Mouse (Mus musculus) bone marrow macrophage, adult 2 months (primary cell): ENCODE measurements around the gene Hip1r.

Source experiments
- CTCF ChIP-seq: IDR thresholded peaks from 2 replicates; pipeline ENCODE4 v1.5.1; 2012; ENCODE audit warnings: low read depth, mild to moderate bottlenecking, low read length, moderate library complexity
- POLR2A ChIP-seq: IDR thresholded peaks from 2 replicates; pipeline ENCODE4 v1.6.1; 2012; ENCODE audit warnings: mild to moderate bottlenecking, low read depth, low read length, borderline replicate concordance

DNA sequence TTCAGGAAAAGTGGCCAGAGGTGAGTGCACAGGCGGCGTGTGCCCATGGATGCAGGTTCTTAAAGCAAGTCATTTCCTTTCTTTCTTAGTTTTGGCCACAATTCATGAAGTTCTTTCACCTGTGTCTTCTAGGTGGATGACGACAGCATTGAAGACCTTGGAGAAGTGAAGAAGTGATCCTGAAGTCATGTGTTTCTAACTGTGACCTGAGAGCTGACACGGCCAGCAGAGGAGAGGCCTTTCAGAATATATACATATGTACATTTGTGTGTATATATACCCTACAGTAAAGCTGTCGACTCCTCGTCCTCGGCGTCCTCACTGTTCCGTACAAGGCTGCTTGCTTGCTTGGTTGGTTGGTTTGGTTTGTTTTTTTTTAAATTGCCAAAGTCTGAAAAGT is 46.3 kb upstream of the Hip1r start, which contains the start of gene Gm43518:
- TF ChIP-seq CTCF (no peak), POLR2A (no peak)
